Comparison of ENCODE assay signal across 11 mouse cellular contexts in genomic region chr2:178494066-178494465, GRCm38 (mm10).
DNase-seq lines count a peak whose midpoint lies in the region; ATAC-seq lines count a peak whose summit lies in the region.
"Had no signal": no experiment of that assay in that cellular context is flagged by ENCODE, and none has a peak within 500 bp of the region (broad histone marks: within the 10 kb centered on the region; RNA-seq: fewer than 3 reads in every experiment).

No protein-coding gene starts in this region.

- 0 out of 2 replicates have a peak overlapping the region, but pooled peaks have one; percentile 8 for H3K9ac ChIP-seq in midbrain, embryonic 16.5 days (ENCODE audit: low read depth, low read length)
- H3K9ac ChIP-seq in midbrain, embryonic 13.5 days (replicated peaks), result no peak overlapping the region
- H3K9ac ChIP-seq: embryonic facial prominence, embryonic 12.5 days had no signal

- 0 out of 2 replicates have a peak, but pooled peaks cover 3% of the 10 kb centered on the region for H3K4me1 ChIP-seq in midbrain, embryonic 16.5 days (ENCODE audit: control insufficient read depth, insufficient read depth, low read length)
- H3K4me1 ChIP-seq in midbrain, embryonic 13.5 days (replicated peaks), result peaks cover 8% of the 10 kb centered on the region; the same call in 1 of the 2 replicates

- H3K27ac ChIP-seq in midbrain, embryonic 16.5 days (ENCODE audit: low read length), result no peak overlapping the region
- no peak overlapping the region for H3K27ac ChIP-seq in midbrain, embryonic 13.5 days
- H3K27ac ChIP-seq: embryonic facial prominence, embryonic 12.5 days; midbrain, embryonic 10.5 days had no signal

- no peak for ATAC-seq in midbrain, embryonic 16.5 days
- no peak for ATAC-seq in midbrain, embryonic 13.5 days

- no peaks in the 10 kb centered on the region for H3K27me3 ChIP-seq in midbrain, embryonic 16.5 days (ENCODE audit: control insufficient read depth, insufficient read depth, low read depth, low read length)
- no peaks in the 10 kb centered on the region for H3K27me3 ChIP-seq in midbrain, embryonic 13.5 days
- H3K27me3 ChIP-seq: embryonic facial prominence, embryonic 12.5 days had no signal

- H3K36me3 ChIP-seq in midbrain, embryonic 16.5 days (ENCODE audit: control insufficient read depth, insufficient read depth, low read length), result no peaks in the 10 kb centered on the region
- no peaks in the 10 kb centered on the region for H3K36me3 ChIP-seq in midbrain, embryonic 13.5 days
- H3K36me3 ChIP-seq: embryonic facial prominence, embryonic 12.5 days; midbrain, embryonic 10.5 days had no signal

- no peaks in the 10 kb centered on the region for H3K9me3 ChIP-seq in midbrain, embryonic 16.5 days (replicated peaks; ENCODE audit: control insufficient read depth, low read length, poor library complexity, severe bottlenecking)
- H3K9me3 ChIP-seq in midbrain, embryonic 13.5 days, result no peaks in the 10 kb centered on the region
- H3K9me3 ChIP-seq: embryonic facial prominence, embryonic 12.5 days; midbrain, embryonic 10.5 days had no signal

- WGBS in midbrain, embryonic 16.5 days, result 74% methylated on average over 11 of the region's 11 CpGs
- 82% methylated on average over 11 of the region's 11 CpGs for WGBS in midbrain, embryonic 13.5 days

- H3K4me2 ChIP-seq in midbrain, embryonic 16.5 days (ENCODE audit: low read length), result no peak overlapping the region
- no peak overlapping the region for H3K4me2 ChIP-seq in midbrain, embryonic 13.5 days (replicated peaks)
- H3K4me2 ChIP-seq: embryonic facial prominence, embryonic 12.5 days had no signal

- peak; percentile 88 for DNase-seq in gastrocnemius, postnatal 25 days
- peak; percentile 57 to 72 for DNase-seq in heart, postnatal 36 days
- DNase-seq in skeletal muscle tissue, adult 2 months (ENCODE audit: low read depth, low spot score), result peak; percentile 85
- no peak for DNase-seq in lung, postnatal 36 days
- no peak for DNase-seq in left cerebral cortex, postnatal 4 days
- no peak for DNase-seq in urinary bladder, postnatal 10 days (ENCODE audit: low spot score)
- DNase-seq: thymus, adult 2 months had no signal

- intact Hi-C loops in heart, postnatal 36 days (cut with DNase I), result loop anchor here (5.0 kb wide), 1 partner anchor 67 kb away; no protein-coding TSS in a partner anchor
- intact Hi-C loops in left cerebral cortex, postnatal 4 days (cut with DNase I), result no loop called here

- no peak overlapping the region for H3K4me3 ChIP-seq in midbrain, embryonic 16.5 days (ENCODE audit: low read depth, low read length)
- no peak overlapping the region for H3K4me3 ChIP-seq in midbrain, embryonic 13.5 days (replicated peaks)
- H3K4me3 ChIP-seq: embryonic facial prominence, embryonic 12.5 days; midbrain, embryonic 10.5 days had no signal

Comparison
In these comparisons a context has a peak if more than half of its experiments do, and no peak if none do; other contexts are left out.
1. DNase-seq: peak in gastrocnemius, postnatal 25 days (single experiment), heart, postnatal 36 days (2 of 2) and skeletal muscle tissue, adult 2 months (single experiment); none in lung, postnatal 36 days (single experiment), left cerebral cortex, postnatal 4 days (single experiment) and urinary bladder, postnatal 10 days (single experiment).